Mouse (Mus musculus): ENCODE data around the gene Fbxw17. TPM values are rescaled to one million over a fixed set of nuclear protein-coding genes. Genes with fewer than 3 reads are reported as not detected.
A peak's percentile ranks its signal among the peaks of the same experiment; 100 is the strongest.
"Not testable (repeated sequence)": the region's sequence is repeated elsewhere in the genome, so short reads cannot be mapped to it uniquely, and the experiment has no call there.

Fbxw17 gene
- polyA plus RNA-seq (2015; fragmentation: Nextera tagmentation; extraction: Ambion mirVana): 19.2 and 19.5 TPM in 2 replicates

DNA sequence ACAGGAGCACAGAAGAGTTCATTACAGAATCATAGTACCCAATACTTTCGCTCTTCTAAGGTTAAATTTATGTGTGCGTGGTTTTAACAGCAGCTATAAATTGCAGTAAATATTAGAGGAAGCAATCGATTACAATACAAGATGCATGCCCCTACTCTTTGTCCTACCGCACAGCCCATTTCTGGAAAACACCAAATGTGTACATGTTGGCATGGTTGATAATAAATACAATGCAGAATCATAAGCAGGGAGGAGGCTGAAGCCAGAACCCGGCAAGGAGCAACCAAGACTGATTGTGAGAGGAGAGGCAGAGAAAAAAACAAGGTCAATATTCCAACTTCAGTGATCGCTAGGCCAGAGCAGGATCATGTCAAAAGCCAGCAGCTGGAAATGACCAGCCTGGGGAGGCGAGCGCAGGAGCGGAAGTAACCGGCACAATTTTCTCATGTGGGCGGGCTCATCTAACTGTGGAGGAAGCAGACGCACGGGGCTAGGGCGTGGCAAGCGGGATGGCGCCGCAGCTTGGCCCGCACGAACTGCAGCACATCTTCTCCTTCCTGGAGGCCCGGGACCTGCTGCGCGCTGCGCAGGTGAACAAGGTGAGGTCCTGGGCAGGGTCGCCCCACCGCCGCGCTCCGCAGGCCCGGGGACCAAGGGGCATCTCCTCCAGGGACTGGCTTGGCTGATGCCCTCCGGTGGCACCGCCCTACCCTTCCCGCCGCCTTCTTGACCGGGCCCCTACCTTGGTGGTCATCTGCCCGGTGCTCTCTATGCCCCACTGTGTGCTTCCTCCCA lies at the start of gene Fbxw17:
TSS of gene Fbxw17 (plus strand) at position 476 of the 795 bp plus-strand sequence.
- peak; percentile 70 for DNase-seq (ENCODE audit: low spot score)

DNA sequence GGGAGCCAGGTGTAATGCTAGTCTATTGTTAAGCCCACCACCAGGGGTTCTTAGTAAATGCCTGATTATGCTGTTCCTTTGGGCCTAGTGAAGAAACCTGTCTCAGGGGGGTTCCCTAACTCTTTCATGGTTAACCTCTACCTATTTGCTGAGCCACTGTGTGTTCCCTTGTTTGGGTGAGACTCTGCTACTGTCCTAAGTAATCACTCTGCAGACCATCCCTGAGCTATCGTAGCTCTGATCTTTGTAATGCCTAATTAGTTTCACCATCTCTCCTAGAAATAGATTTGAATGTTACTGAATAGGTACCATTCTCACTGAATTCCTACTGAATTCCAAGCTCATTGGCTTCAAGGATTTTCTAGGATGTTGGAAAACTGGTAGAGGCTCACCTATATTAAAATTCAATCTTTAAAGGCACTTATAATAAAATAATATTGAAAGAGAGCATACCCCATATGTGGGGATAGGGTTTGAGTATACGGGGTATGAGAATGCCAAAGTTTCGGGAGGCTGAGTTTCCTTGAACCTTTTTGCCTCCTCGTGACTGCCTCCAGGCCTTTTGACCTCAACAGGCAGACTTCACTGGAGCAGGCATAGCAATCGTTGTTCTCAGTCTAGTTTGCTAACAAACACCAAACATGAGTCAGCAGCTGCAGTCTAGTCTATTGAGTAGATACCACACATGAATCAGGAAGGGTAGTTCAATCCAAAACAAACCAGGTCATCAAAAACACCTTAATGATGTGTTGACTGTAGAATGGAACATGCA lies 44.5 kb upstream of the Fbxw17 start:
- not testable (repeated sequence) for DNase-seq (ENCODE audit: low spot score)

DNA sequence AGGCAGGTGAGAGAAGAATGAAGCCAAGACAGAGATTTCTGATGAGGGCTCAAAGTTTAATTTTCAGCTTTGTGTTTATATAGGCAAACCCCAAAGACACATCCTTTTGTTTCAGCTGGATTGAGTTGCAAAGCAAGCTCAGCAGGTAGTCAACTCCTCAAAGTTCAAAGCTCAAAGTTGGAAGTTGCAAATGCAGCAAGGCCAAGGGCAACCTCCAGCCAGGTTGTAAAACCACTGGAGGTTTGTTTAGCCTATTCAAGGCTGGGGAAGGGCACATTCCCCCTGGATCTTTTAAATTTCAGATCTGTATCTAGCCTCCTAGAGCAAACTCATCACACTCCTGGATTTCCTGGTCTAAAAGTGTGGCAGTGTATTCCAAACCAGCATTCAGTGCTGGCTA lies 28.5 kb upstream of the Fbxw17 start:
- DNase-seq (ENCODE audit: low spot score): not testable (repeated sequence)

- no peak for DNase-seq (ENCODE audit: low spot score)
Observed at GRCm38 (mm10) chr13:50418421-50418820, 757 bp downstream of the Fbxw17 start.

GRCm38 (mm10) chr13:50423625-50424209 lies 6.1 kb downstream of the Fbxw17 start:
- DNase-seq (ENCODE audit: low spot score): no peak

- DNase-seq (ENCODE audit: low spot score): no peak
Observed at GRCm38 (mm10) chr13:50424517-50424916, 6.9 kb downstream of the Fbxw17 start.

DNA sequence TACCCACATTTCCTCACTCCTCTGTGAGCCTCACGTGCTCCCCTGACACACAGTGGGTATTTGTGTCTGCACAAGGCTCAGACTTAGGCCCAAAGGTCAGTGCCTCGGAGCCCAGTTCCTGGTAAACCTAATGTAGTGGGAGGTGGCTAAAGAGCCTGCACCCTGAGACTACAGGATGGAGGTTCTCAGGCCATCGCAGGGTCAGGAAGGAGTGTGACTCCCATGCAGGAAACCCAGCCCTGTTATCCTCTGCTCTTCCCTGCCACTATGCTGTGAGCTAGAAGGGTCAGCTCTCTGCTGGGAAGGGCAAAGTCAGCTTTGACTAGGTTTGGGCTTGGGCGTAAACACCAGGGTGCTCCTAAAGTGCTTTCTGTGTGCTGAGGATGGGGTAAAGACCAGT lies 9.0 kb downstream of the Fbxw17 start:
- no peak for DNase-seq (ENCODE audit: low spot score)

DNA sequence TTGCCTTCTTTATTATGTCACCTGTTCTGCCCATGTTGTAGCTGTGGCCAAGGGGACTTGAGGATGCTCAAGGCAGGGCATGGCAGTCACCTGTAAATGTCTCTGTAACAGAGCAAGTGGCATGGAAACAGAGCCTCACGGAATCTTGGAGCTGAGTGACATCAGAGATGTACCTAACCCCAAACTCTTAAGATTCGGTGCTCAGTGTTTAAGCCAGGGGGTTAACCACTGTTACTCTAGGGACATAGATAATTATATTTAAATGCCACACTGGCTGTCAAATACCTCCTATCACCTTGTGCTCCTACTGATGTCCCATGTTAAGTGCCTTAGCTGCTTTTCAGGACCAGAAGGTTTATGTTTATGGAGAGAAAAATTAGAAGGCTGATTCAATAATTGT lies 26.1 kb downstream of the Fbxw17 start, which contains the start of gene Gm47429:
TSS of gene Gm47429 (minus strand) at position 101 of the 400 bp plus-strand sequence.
- DNase-seq (ENCODE audit: low spot score): no peak

DNA sequence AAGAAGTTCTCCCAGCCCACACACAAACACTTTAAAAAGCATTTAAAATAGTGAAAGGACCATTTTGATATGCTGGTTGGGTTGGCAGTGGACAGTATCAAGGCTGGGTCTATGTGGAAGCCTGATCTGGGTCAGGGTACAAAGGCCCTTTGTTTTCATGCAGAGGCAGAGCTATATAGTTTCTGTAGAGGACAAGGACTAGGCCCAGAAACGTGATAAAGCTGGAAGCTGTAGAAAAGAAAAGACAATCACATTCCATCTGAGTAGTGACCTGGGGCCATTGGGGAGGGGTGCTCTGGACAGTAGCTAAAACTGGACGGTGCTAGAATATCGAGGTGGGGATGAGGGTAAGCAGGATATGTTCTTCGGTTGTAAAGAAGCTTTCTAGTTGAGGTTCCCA lies 27.6 kb downstream of the Fbxw17 start:
- DNase-seq (ENCODE audit: low spot score): no peak

- DNase-seq (ENCODE audit: low spot score): not testable (repeated sequence)
Observed at GRCm38 (mm10) chr13:50452266-50452665, 34.6 kb downstream of the Fbxw17 start.

GRCm38 (mm10) chr13:50453426-50453825 lies 35.8 kb downstream of the Fbxw17 start:
- no peak for DNase-seq (ENCODE audit: low spot score)

DNA sequence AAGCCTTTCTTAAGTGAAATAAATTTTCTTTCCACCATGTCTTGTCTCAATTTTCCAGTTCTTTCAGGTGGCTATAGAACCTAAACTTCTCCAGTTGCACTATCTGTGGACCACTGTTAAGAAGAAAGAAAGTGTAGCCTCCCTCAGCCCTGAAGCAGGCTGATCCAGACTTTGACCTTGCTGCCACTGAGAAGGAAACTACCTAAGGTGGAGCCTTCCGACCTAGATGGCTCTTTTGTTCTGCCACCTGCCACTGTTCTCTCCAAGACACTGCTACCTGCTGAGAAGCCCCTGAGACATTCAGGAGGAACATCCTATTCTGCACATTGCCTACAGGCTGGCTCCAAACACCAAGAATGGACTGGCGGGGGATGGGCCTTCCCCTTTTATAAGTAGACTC lies 42.8 kb downstream of the Fbxw17 start:
- not testable (repeated sequence) for DNase-seq (ENCODE audit: low spot score)

DNA sequence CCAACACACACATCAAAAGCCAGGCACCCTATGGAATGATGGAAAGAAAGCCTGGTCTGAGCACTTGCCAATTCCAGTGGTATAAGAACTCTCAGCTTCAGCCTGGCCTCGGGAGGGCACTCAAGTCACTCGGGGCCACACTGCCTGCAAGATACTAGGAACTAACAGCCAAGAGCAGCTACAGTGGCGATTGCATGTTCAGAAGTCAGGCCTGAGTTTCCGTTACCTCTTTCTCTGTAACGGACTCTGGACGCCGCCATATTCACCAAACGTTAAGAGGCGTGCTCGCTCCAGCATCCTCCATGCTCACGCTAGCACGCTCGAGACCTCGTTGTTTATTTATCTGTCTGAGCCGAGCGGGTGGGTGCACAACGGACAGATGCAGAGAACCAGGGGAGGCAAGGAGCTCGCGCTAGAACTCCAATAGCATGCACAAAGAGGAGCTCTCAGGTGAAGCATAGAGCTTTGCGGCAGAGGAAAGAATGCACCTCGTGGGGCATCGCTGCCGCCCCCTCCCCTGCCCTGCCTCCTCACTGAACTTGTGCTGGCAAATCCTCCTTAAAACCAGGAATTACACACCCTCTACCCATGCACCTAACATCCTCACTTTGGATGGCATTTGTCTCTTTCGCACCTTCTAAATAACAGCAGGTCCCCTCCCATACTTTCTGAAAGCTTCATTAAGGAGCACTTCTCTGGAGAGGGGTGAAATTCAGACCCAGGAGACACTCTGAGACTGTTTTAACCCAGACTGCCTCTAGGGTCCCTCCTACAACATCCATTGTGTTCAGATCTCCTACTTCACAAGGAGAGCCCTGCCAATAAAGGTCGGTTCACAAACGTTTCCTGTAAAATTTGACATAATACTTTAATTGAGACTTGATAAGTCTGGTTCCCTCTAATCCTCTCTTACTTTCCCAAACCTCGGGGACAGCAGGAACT lies 47.2 kb downstream of the Fbxw17 start:
- DNase-seq (ENCODE audit: low spot score): no peak

GRCm38 (mm10) chr13:50467007-50467406 lies 49.3 kb downstream of the Fbxw17 start, which contains the start of gene Nutm2:
Gene Nutm2 (plus strand): TSS chr13:50467307.
- no peak for DNase-seq (ENCODE audit: low spot score)

Other genes starting within 250 kb of the Fbxw17 start
- gene Gm906, start 167.6 kb upstream of the Fbxw17 start, polyA plus RNA-seq (2015; fragmentation: Nextera tagmentation; extraction: Ambion mirVana): not detected in 2 replicates
- gene Gm47429, start 26.0 kb downstream of the Fbxw17 start, polyA plus RNA-seq (2015; fragmentation: Nextera tagmentation; extraction: Ambion mirVana): not detected in 2 replicates
- not detected in 2 replicates for gene Nutm2, start 49.4 kb downstream of the Fbxw17 start, polyA plus RNA-seq (2015; fragmentation: Nextera tagmentation; extraction: Ambion mirVana)
- not detected in 2 replicates for gene Gm904, start 225.4 kb downstream of the Fbxw17 start, polyA plus RNA-seq (2015; fragmentation: Nextera tagmentation; extraction: Ambion mirVana)